Mouse (Mus musculus): ENCODE measurements around the gene Coq8b. TPM values are rescaled to one million over a fixed set of nuclear protein-coding genes. Genes with fewer than 3 reads are reported as not detected.

Coq8b gene
- total RNA-seq, 4 experiments from 2014 or later, result 2.6 to 3.3 (median 3.0) TPM

DNA sequence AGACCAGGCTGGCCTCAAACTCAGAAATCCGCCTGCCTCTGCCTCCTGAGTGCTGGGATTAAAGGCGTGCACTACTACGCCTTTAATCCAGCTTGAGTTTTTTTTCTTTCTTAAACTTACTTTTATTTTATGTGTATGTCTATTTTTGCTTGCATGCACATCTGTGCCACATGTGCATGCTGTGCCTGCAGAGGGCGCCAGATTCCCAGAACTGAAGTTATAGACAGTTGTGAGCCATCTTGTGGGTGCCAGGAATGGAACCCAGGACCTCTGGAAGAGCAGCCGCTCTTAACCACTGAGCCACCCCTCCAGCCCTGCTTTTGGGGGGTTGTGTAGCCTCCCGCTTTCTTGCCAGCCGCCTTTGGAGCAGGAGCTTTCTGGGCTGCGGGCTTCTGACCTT lies 38.6 kb downstream of the Coq8b start:
- no peak for DNase-seq (ENCODE audit: low spot score in 2 of 2)

GRCm38 (mm10) chr7:27273739-27274351 lies 41.0 kb downstream of the Coq8b start:
- DNase-seq (ENCODE audit: low spot score in 2 of 2), result no peak

- no peak for DNase-seq (ENCODE audit: low spot score in 2 of 2)
Measured at GRCm38 (mm10) chr7:27274916-27275315, 42.1 kb downstream of the Coq8b start.

- no peak for DNase-seq (ENCODE audit: low spot score in 2 of 2)
Measured at GRCm38 (mm10) chr7:27276021-27276420, 43.2 kb downstream of the Coq8b start.

GRCm38 (mm10) chr7:27277191-27277590 lies 44.4 kb downstream of the Coq8b start:
- no peak for DNase-seq (ENCODE audit: low spot score in 2 of 2)

DNA sequence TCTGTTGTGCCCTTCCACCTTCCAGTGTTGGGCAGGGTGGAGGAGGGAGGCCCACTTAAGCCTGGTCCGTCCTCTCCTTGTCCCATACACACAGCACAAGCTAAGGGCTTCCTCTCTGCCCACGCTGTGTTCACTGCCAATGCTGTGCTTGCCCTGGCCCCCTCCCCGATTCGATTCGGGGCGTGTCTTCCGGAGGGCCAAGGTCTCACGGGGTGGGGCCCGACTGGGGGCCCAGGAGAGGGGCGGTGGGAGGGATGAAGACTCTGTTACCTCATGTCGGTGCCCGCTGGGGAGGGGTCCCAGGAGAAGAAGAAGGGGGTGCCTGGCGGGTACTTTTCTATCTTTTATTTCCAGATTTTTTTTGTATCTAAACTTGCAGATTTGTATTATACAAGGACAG lies 48.9 kb downstream of the Coq8b start:
- DNase-seq (ENCODE audit: low spot score in 2 of 2), result no peak

GRCm38 (mm10) chr7:27282225-27282624 lies 49.4 kb downstream of the Coq8b start:
- no peak for DNase-seq (ENCODE audit: low spot score in 2 of 2)

DNA sequence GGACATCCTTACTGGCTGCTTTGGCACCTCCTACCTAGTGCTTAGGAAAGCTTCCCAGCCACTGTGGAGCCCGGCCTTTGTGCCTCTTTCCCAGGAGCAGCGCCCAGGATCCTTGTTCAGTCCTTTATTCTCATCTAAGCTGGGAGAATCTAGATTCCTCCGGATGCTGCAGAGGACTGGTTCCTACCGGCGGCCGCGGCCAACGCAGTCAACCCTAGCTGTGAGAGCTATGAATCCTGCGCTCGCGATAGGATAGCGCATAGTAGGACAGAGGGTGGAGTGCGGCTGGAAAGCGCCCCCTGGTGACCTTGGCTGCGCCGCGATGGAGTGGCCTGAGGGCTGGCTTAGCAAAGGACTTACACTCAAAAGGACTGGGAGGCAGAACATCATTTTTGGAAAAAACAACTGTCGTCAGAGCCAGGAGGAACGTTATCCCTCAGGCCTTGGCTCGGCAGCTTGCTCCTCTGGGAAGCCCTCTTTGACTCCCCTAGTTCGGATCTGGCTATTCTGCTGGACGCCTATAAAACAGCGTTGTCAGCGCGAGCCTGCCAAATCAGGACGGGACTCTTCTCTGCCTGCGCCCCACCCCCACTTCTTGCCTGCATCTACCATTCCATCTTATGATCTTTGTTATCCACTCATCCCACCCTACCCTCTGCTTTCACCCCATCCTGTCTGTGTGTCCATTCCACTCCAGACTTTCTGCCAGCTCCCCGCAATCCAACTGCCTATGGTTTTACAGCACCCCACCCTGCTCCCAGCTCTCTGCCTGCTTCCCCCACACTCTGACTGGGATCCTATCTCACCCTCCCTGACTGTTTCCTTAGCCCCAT lies 52.3 kb downstream of the Coq8b start:
- peak; percentile 64 to 77 for DNase-seq (ENCODE audit: low spot score in 2 of 2)

DNA sequence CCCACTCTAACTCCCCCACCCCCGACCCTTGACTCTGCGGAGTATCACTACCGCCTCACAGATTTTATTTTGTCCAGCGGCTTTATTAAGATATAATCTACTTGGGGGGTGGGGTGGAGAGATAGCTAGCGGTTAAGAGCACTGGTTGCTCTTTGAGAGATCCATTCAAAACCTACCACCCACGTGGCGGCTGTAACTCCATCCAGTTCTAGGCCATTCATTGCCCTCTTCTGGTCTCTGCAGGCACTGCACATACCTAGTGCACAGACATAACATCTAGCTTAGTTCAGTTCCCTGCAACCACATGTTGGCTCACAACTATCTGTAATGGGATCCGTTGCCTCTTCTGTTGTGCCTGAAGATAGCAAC lies 52.9 kb downstream of the Coq8b start:
- peak; percentile 40 to 48 for DNase-seq (ENCODE audit: low spot score in 2 of 2)

DNA sequence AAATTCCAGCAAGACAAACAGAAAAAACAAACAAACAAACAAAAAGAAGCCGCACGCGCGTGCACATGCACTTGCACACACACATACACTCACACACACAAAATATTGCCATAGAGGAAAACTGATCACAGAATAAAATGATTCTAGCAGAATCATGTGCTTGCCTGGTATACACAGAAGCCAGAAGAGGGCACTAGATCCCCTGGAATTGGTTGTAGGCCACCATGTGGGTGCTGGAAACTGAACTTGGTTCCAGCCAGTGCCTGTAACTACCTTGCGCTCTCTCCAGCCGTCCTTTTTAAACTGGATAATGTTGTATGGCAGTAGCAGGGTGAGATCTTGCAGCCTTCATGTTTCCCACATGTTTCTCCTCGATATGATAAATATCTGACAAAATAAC lies 55.9 kb downstream of the Coq8b start:
- no peak for DNase-seq (ENCODE audit: low spot score in 2 of 2)

DNA sequence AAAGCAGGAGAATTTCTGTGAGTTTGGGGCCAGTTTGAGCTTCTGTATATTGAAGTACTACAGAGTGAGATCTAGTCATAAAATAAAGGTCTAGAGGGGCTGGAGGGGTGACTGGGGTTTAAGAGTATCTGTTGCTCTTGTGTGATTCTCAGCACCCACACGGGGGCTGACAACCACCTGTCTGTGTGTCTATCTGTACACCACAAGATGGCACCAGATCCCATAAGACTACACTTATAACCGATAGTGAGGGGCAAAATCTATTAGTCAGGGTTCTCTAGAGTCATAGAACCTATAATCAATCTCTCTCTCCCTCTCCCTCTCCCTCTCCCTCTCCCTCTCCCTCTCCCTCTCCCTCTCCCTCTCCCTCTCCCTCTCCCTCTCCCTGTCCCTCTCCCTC lies 57.7 kb downstream of the Coq8b start:
- DNase-seq (ENCODE audit: low spot score in 2 of 2), result no peak

GRCm38 (mm10) chr7:27291795-27292466 lies 59.1 kb downstream of the Coq8b start:
- peak; percentile 60 to 65 for DNase-seq (ENCODE audit: low spot score in 2 of 2)

DNA sequence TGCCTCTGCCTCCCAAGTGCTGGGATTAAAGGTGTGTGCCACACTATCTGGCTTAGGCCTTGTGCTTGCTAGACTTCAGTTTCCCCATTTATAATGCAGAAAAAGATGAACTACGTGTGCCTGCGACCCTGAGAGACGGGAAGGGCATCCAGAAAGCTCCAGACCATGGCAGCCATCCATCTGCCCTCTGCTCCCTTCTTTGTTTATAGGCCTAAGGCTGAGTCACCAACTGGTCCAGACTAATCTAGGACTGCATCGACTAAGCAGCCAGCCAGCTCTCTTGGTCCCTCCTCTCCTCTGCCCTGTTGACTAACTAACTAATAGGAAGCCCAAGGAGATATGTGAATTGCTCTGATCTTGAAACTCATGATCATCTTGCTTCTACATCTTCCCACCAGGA lies 63.1 kb downstream of the Coq8b start:
- DNase-seq (ENCODE audit: low spot score in 2 of 2), result no peak

DNA sequence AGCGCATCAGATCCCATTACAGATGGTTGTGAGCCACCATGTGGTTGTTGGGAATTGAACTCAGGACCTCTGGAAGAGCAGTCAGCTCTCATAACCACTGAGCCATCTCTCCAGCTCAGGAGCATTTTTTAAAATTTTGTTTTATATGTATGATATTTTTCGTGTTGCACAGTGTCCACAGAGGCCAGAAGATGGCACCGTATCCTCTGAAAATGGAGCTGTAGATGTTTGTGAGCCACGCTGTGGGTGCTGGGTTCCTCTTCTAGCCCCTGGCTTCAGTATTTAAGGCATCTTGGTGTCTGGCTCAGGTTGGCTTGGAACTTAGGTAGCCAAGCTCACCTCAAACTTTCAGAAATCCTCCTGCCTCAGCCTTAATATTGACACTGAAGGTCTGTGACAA lies 63.7 kb downstream of the Coq8b start:
- DNase-seq (ENCODE audit: low spot score in 2 of 2), result no peak

GRCm38 (mm10) chr7:27298033-27298610 lies 65.3 kb downstream of the Coq8b start:
- no peak for DNase-seq (ENCODE audit: low spot score in 2 of 2)

- no peak for DNase-seq (ENCODE audit: low spot score in 2 of 2)
Measured at GRCm38 (mm10) chr7:27298816-27299215, 66.0 kb downstream of the Coq8b start.

- DNase-seq (ENCODE audit: low spot score in 2 of 2), result no peak
Measured at GRCm38 (mm10) chr7:27300351-27300750, 67.5 kb downstream of the Coq8b start.

DNA sequence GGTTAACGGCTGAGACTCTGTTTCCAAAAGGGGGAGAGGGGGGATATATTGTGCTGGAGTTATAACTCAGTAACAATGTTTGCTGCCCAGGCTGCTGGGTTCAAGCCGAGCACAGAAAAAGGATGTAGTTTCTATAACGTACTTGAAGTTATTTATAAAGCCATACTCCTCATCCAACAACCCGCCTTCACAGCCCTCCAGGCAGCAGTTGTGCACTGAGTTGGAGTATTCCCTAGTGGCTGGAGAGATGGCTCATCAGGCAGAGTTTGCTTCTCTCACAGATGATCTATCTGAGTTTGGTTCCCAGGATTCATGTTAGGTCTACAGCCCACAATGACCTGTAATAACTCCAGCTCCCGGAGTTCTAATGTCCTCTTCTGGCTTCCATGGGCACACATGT lies 68.0 kb downstream of the Coq8b start:
- DNase-seq (ENCODE audit: low spot score in 2 of 2), result no peak

DNA sequence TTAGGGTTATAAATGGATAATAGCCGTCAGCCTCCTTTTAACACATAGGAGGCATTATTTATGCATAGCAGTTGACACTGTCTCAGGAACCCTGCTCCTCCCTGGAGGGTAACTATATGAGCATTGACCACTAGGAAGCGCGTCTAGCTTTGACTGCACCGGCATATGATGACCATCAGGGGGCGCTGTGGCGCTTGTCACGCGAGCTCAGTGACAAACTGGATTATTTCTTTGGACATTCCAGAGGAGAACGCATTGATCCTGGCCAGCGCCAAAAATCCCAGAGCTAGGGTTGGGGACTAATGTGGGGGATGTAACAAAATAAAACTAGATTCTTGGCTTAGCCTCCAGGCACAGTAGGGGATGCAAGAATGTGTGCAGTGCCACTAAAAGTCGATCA lies 69.3 kb downstream of the Coq8b start:
- DNase-seq (ENCODE audit: low spot score in 2 of 2), result peak in 1 of 2 experiments; percentile 63

- DNase-seq (ENCODE audit: low spot score in 2 of 2), result no peak
Measured at GRCm38 (mm10) chr7:27305091-27305730, 72.4 kb downstream of the Coq8b start.
